In genomic region chr1:62550546-62550945, GRCm38 (mm10) we compare ENCODE assay signal across 15 mouse cellular contexts.
"Had no signal": no experiment of that assay in that cellular context is flagged by ENCODE, and none has a peak within 500 bp of the region (broad histone marks: within the 10 kb centered on the region; RNA-seq: fewer than 3 reads in every experiment).

No protein-coding gene starts in this region.

- H3K4me1 ChIP-seq: liver, embryonic 15.5 days; midbrain, embryonic 15.5 days had no signal

- H3K4me3 ChIP-seq: limb, embryonic 12.5 days; liver, embryonic 15.5 days; midbrain, embryonic 10.5 days; midbrain, embryonic 15.5 days had no signal

- DNase-seq: kidney, postnatal 10 days; layer of hippocampus, adult 9-11 months; layer of hippocampus, postnatal 36 days; lung, adult 2 months; lung, postnatal 4 days; right cerebral cortex, postnatal 14 days; thymus, adult 2 months; thymus, postnatal 25 days had no signal

- ATAC-seq: intestine, embryonic 16.5 days; lung, postnatal 0 days; midbrain, embryonic 15.5 days had no signal

- H3K27ac ChIP-seq: limb, embryonic 12.5 days; liver, embryonic 15.5 days; midbrain, embryonic 10.5 days; midbrain, embryonic 15.5 days had no signal

- H3K9ac ChIP-seq: limb, embryonic 12.5 days; liver, embryonic 15.5 days; midbrain, embryonic 15.5 days had no signal

- H3K27me3 ChIP-seq: limb, embryonic 12.5 days; liver, embryonic 15.5 days; midbrain, embryonic 15.5 days had no signal

- H3K9me3 ChIP-seq: limb, embryonic 12.5 days; liver, embryonic 15.5 days; midbrain, embryonic 10.5 days; midbrain, embryonic 15.5 days had no signal

- H3K4me2 ChIP-seq: limb, embryonic 12.5 days; liver, embryonic 11.5 days; liver, embryonic 15.5 days; midbrain, embryonic 15.5 days had no signal

- H3K36me3 ChIP-seq: limb, embryonic 12.5 days; liver, embryonic 15.5 days; midbrain, embryonic 10.5 days; midbrain, embryonic 15.5 days had no signal
